Mouse (Mus musculus): Measurements from ENCODE around the gene Map7d1. TPM values are rescaled to one million over a fixed set of nuclear protein-coding genes. Genes with fewer than 3 reads are reported as not detected.

Gene Map7d1
- polyA plus RNA-seq, 1 experiment from 2014 or later, result 7.2 TPM

- no peak overlapping the region for H3K4me3 ChIP-seq (ENCODE audit: low read depth, low read length)
- 70% methylated on average over 5 of the region's 5 CpGs for WGBS (ENCODE audit: insufficient replicate concordance)
- no peak for TF ChIP-seq EP300 (IDR thresholded peaks at IDR 0.05; ENCODE audit: low read depth)
- no peak for TF ChIP-seq CTCF (IDR thresholded peaks at IDR 0.05; ENCODE audit: low read depth)
- H3K27me3 ChIP-seq (ENCODE audit: insufficient read depth, low read length), result no peaks in the 10 kb centered on the region
- no peak overlapping the region for H3K4me2 ChIP-seq (ENCODE audit: low read depth, low read length)
- no peak overlapping the region for H3K27ac ChIP-seq (ENCODE audit: low read depth)
- peaks cover 4% of the 10 kb centered on the region; the same call in 1 of the 2 replicates for H3K4me1 ChIP-seq (ENCODE audit: insufficient read depth)
- no peaks in the 10 kb centered on the region for H3K9me3 ChIP-seq (ENCODE audit: low read length)
- peak; percentile 72 for ATAC-seq
- peaks cover 59% of the 10 kb centered on the region for H3K36me3 ChIP-seq (replicated peaks; ENCODE audit: insufficient read depth, low read length)
- H3K9ac ChIP-seq (replicated peaks), result no peak overlapping the region
- no peak for DNase-seq
Observed at GRCm38 (mm10) chr4:126183034-126183433, 73.1 kb downstream of the Map7d1 start.

Other genes with a start within 250 kb of the Map7d1 start
- 2.3 and 2.8 TPM in 2 replicates for gene Csf3r, start 231.8 kb downstream of the Map7d1 start, polyA plus RNA-seq (2015; fragmentation: Nextera tagmentation; extraction: Ambion mirVana)
- gene Mrps15, start 209.4 kb downstream of the Map7d1 start, polyA plus RNA-seq (2015; fragmentation: Nextera tagmentation; extraction: Ambion mirVana), result 57.2 and 58.1 TPM in 2 replicates
- 0.90 and 1.5 TPM in 2 replicates for gene Oscp1, start 197.8 kb downstream of the Map7d1 start, polyA plus RNA-seq (2015; fragmentation: Nextera tagmentation; extraction: Ambion mirVana)
- 24.7 and 27.7 TPM in 2 replicates for gene Lsm10, start 159.7 kb downstream of the Map7d1 start, polyA plus RNA-seq (2015; fragmentation: Nextera tagmentation; extraction: Ambion mirVana)
- 11.3 and 12.1 TPM in 2 replicates for gene Stk40, start 152.4 kb downstream of the Map7d1 start, polyA plus RNA-seq (2015; fragmentation: Nextera tagmentation; extraction: Ambion mirVana)
- 17.1 and 17.7 TPM in 2 replicates for gene Eva1b, start 108.6 kb downstream of the Map7d1 start, polyA plus RNA-seq (2015; fragmentation: Nextera tagmentation; extraction: Ambion mirVana)
- gene Sh3d21, start 92.9 kb downstream of the Map7d1 start, polyA plus RNA-seq (2015; fragmentation: Nextera tagmentation; extraction: Ambion mirVana), result 2.4 and 2.7 TPM in 2 replicates
- gene Thrap3, start 53.6 kb downstream of the Map7d1 start, polyA plus RNA-seq (2015; fragmentation: Nextera tagmentation; extraction: Ambion mirVana), result 47.8 and 62.4 TPM in 2 replicates
- gene Trappc3, start 6.0 kb upstream of the Map7d1 start, polyA plus RNA-seq (2015; fragmentation: Nextera tagmentation; extraction: Ambion mirVana), result 39.0 and 39.2 TPM in 2 replicates
- 0.25 and 0.26 TPM in 2 replicates for gene Col8a2, start 30.4 kb upstream of the Map7d1 start, polyA plus RNA-seq (2015; fragmentation: Nextera tagmentation; extraction: Ambion mirVana)
- 31.9 and 34.3 TPM in 2 replicates for gene Adprhl2, start 65.4 kb upstream of the Map7d1 start, polyA plus RNA-seq (2015; fragmentation: Nextera tagmentation; extraction: Ambion mirVana)
- 0.17 and 0.26 TPM in 2 replicates for gene Tekt2, start 69.3 kb upstream of the Map7d1 start, polyA plus RNA-seq (2015; fragmentation: Nextera tagmentation; extraction: Ambion mirVana)
- 3.8 and 5.2 TPM in 2 replicates for gene Ago3, start 173.2 kb upstream of the Map7d1 start, polyA plus RNA-seq (2015; fragmentation: Nextera tagmentation; extraction: Ambion mirVana)
- gene Ago1, start 212.2 kb upstream of the Map7d1 start, polyA plus RNA-seq (2015; fragmentation: Nextera tagmentation; extraction: Ambion mirVana), result 0.94 and 0.97 TPM in 2 replicates